Mouse (Mus musculus): Measurements from ENCODE around the gene Cacnb4.

DNA sequence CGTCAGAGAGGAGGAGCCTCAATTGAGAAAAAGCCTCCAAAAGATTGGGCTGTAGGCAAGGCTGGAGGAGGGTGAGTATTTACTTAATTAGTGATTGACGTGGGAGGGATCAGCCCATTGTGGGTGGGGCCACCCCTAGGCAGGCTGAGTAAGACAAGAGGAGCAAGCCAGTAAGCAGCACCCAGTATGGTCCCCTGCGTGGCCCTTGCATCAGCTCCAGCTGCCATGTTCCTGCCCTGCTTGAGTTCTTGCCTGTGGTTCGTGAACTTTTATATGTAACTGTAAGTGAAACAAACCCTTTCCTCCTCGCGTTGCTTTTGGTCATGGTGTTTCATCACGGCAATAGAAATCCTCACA lies 298.2 kb downstream of the Cacnb4 start, which contains the start of gene Neb:
- TF ChIP-seq POLR2A (IDR thresholded peaks at IDR 0.05; ENCODE audit: borderline replicate concordance, extremely low read depth, low read depth, low read length) (no peak), CTCF (IDR thresholded peaks at IDR 0.05; ENCODE audit: insufficient read depth, low read length) (no peak)
